Mouse (Mus musculus): ENCODE data around the gene Lnx2.

Lnx2 gene

GRCm38 (mm10) chr5:147077305-147078034 lies 1.1 kb upstream of the Lnx2 start:
- DNase-seq (ENCODE audit: low spot score) = peak; percentile 51

GRCm38 (mm10) chr5:147076799-147077165 lies 396 bp upstream of the Lnx2 start, which contains the start of gene Polr1d:
Gene Polr1d (plus strand): TSS chr5:147077050.
- no peak for DNase-seq (ENCODE audit: low spot score)

GRCm38 (mm10) chr5:147075103-147076025 lies 1.0 kb downstream of the Lnx2 start:
- no peak for DNase-seq (ENCODE audit: low spot score)

GRCm38 (mm10) chr5:147073805-147074204 lies 2.6 kb downstream of the Lnx2 start:
- no peak for DNase-seq (ENCODE audit: low spot score)

GRCm38 (mm10) chr5:147071886-147072285 lies 4.5 kb downstream of the Lnx2 start:
- DNase-seq (ENCODE audit: low spot score) = no peak

- no peak for DNase-seq (ENCODE audit: low spot score)
These were observed 5.4 kb downstream of the Lnx2 start for GRCm38 (mm10) chr5:147070791-147071516.

GRCm38 (mm10) chr5:147068876-147069275 lies 7.5 kb downstream of the Lnx2 start:
- peak; percentile 77 for DNase-seq (ENCODE audit: low spot score)

GRCm38 (mm10) chr5:147066965-147067364 lies 9.4 kb downstream of the Lnx2 start:
- DNase-seq (ENCODE audit: low spot score) = no peak

GRCm38 (mm10) chr5:147066129-147066528 lies 10.3 kb downstream of the Lnx2 start:
- DNase-seq (ENCODE audit: low spot score) = no peak

GRCm38 (mm10) chr5:147063215-147063661 lies 13.1 kb downstream of the Lnx2 start:
- DNase-seq (ENCODE audit: low spot score) = no peak

- no peak for DNase-seq (ENCODE audit: low spot score)
These were observed 16.4 kb downstream of the Lnx2 start for GRCm38 (mm10) chr5:147060024-147060423.

- DNase-seq (ENCODE audit: low spot score) = no peak
These were observed 17.1 kb downstream of the Lnx2 start for GRCm38 (mm10) chr5:147059319-147059718.

GRCm38 (mm10) chr5:147058661-147059060 lies 17.7 kb downstream of the Lnx2 start:
- no peak for DNase-seq (ENCODE audit: low spot score)

- no peak for DNase-seq (ENCODE audit: low spot score)
These were observed 18.6 kb downstream of the Lnx2 start for GRCm38 (mm10) chr5:147057626-147058414.

- DNase-seq (ENCODE audit: low spot score) = no peak
These were observed 19.6 kb downstream of the Lnx2 start for GRCm38 (mm10) chr5:147056712-147057290.

GRCm38 (mm10) chr5:147055572-147056245 lies 20.7 kb downstream of the Lnx2 start:
- no peak for DNase-seq (ENCODE audit: low spot score)

- DNase-seq (ENCODE audit: low spot score) = no peak
These were observed 21.6 kb downstream of the Lnx2 start for GRCm38 (mm10) chr5:147054747-147055270.

GRCm38 (mm10) chr5:147054328-147054727 lies 22.1 kb downstream of the Lnx2 start:
- DNase-seq (ENCODE audit: low spot score) = no peak

GRCm38 (mm10) chr5:147053481-147053880 lies 22.9 kb downstream of the Lnx2 start:
- no peak for DNase-seq (ENCODE audit: low spot score)

- no peak for DNase-seq (ENCODE audit: low spot score)
These were observed 23.3 kb downstream of the Lnx2 start for GRCm38 (mm10) chr5:147053071-147053470.

- no peak for DNase-seq (ENCODE audit: low spot score)
These were observed 24.2 kb downstream of the Lnx2 start for GRCm38 (mm10) chr5:147052309-147052558.

Measured in layer of hippocampus, adult 9-10 months (tissue).